Mouse (Mus musculus) myocyte (in vitro differentiated cells): ENCODE results near the gene Copg1. TPM values are rescaled to one million over a fixed set of nuclear protein-coding genes. Genes with fewer than 3 reads are reported as not detected.

Experiments used
- H3K27me3 ChIP-seq: one replicate; pipeline ENCODE4 v1.6.1; 2011; ENCODE audit not compliant: control insufficient read depth, insufficient read depth, insufficient read length
- H3K36me3 ChIP-seq: one replicate; pipeline ENCODE4 v1.6.1; 2011; ENCODE audit not compliant: control insufficient read depth, insufficient read depth
- H3K4me2 ChIP-seq: one replicate; pipeline ENCODE4 v1.6.1; 2011; ENCODE audit warnings: low read depth, control low read depth
- H3K4me3 ChIP-seq: one replicate; pipeline ENCODE4 v1.5.1; 2011; ENCODE audit warnings: mild to moderate bottlenecking, control low read depth, moderate library complexity
- H3K79me2 ChIP-seq: one replicate; pipeline ENCODE4 v1.6.1; 2011; ENCODE audit not compliant: control insufficient read depth, insufficient read depth
- H3ac ChIP-seq: one replicate; pipeline ENCODE4 v1.6.1; 2011; ENCODE audit not compliant: control insufficient read depth, insufficient read length
- CEBPB ChIP-seq: IDR thresholded peaks from 2 replicates; pipeline ENCODE4 v1.6.1; 2011; ENCODE audit warnings: mild to moderate bottlenecking, moderate library complexity; ENCODE audit not compliant: poor library complexity, insufficient read depth, severe bottlenecking
- E2F4 ChIP-seq: IDR thresholded peaks from one replicate; pipeline ENCODE4 v1.6.1; 2011; ENCODE audit warnings: mild to moderate bottlenecking, control low read depth, moderate library complexity; ENCODE audit not compliant: insufficient read depth
- MAX ChIP-seq: IDR thresholded peaks from one replicate; pipeline ENCODE4 v1.6.1; 2011; ENCODE audit warnings: low read depth, mild to moderate bottlenecking, control low read depth
- MYOD1 ChIP-seq, 3 experiments: IDR thresholded peaks; one replicate each; pipeline ENCODE4 v1.6.1; 2011; ENCODE audit warnings: control low read depth in 2 of 3, low read depth in 2 of 3, mild to moderate bottlenecking in 2 of 3, moderate library complexity in 1 of 3; ENCODE audit not compliant: insufficient read length in 2 of 3, control insufficient read depth in 1 of 3
- MYOG ChIP-seq, 3 experiments: IDR thresholded peaks; one replicate each; pipeline ENCODE4 v1.6.1; 2011; ENCODE audit warnings: control low read depth in 2 of 3, low read depth in 2 of 3, mild to moderate bottlenecking in 2 of 3; ENCODE audit not compliant: insufficient read length in 2 of 3, control insufficient read depth in 1 of 3, insufficient read depth in 1 of 3
- POLR2A ChIP-seq: IDR thresholded peaks from one replicate; pipeline ENCODE4 v1.6.1; 2011; ENCODE audit warnings: low read depth, mild to moderate bottlenecking, control low read depth, moderate library complexity; ENCODE audit not compliant: insufficient read length
- POLR2AphosphoS2 ChIP-seq: IDR thresholded peaks from one replicate; pipeline ENCODE4 v1.6.1; 2011; ENCODE audit warnings: low read depth, control low read depth; ENCODE audit not compliant: insufficient read length
- REST ChIP-seq: IDR thresholded peaks from one replicate; pipeline ENCODE4 v1.6.1; 2011; ENCODE audit warnings: mild to moderate bottlenecking, control low read depth, moderate library complexity; ENCODE audit not compliant: insufficient read depth, insufficient read length
- SRF ChIP-seq: IDR thresholded peaks from one replicate; pipeline ENCODE4 v1.6.1; 2011; ENCODE audit warnings: low read depth; ENCODE audit not compliant: control insufficient read depth, insufficient read length
- TCF12 ChIP-seq: IDR thresholded peaks from one replicate; pipeline ENCODE4 v1.6.1; 2011; ENCODE audit warnings: mild to moderate bottlenecking, control low read depth; ENCODE audit not compliant: poor library complexity, insufficient read depth, severe bottlenecking
- TCF3 ChIP-seq: IDR thresholded peaks from one replicate; pipeline ENCODE4 v1.6.1; 2011; ENCODE audit warnings: low read depth, control low read depth; ENCODE audit not compliant: insufficient read length
- USF1 ChIP-seq: IDR thresholded peaks from one replicate; pipeline ENCODE4 v1.6.1; 2011; ENCODE audit warnings: low read depth, mild to moderate bottlenecking, control low read depth, moderate library complexity
- polyA plus RNA-seq: library from polyadenylated mRNA; unstranded; fragments of >200 nt; fragmentation: generic; extraction: Trizol; gene quantifications from one replicate; pipeline ENCODE4 v1.2.1, GENCODE M21; 2012; ENCODE audit warnings: missing spikeins

The Copg1 gene
- polyA plus RNA-seq, 1 experiment = 94.2 TPM

GRCm38 (mm10) chr6:87873104-87873503, 14.5 kb upstream of the Copg1 start:
- TF ChIP-seq MAX = no peak
- TF ChIP-seq POLR2AphosphoS2 = no peak
- TF ChIP-seq TCF3 = peak; percentile 24
- peak; percentile 75 to 96 (median 75) for TF ChIP-seq MYOG (IDR thresholded peaks at IDR 0.05; ENCODE audit: control insufficient read depth in 1 of 3, insufficient read depth in 1 of 3, insufficient read length in 2 of 3, low read depth in 2 of 3)
- TF ChIP-seq CEBPB = no peak
- no peak for TF ChIP-seq POLR2A
- no peak for TF ChIP-seq SRF
- TF ChIP-seq TCF12 = peak; percentile 44
- TF ChIP-seq MYOD1 (IDR thresholded peaks at IDR 0.05; ENCODE audit: control insufficient read depth in 1 of 3, insufficient read length in 2 of 3, low read depth in 2 of 3) = peak; percentile 72 to 93 (median 82)
- no peak for TF ChIP-seq REST
- Histone ChIP-seq H3ac (no peak overlapping the region), H3K4me3 (no peak overlapping the region), H3K36me3 (no peaks in the 10 kb centered on the region), H3K27me3 (no peaks in the 10 kb centered on the region), H3K79me2 (no peaks in the 10 kb centered on the region), H3K4me2 (peak overlapping the region; percentile 30)

- H3K36me3 ChIP-seq = no peaks in the 10 kb centered on the region
- no peak overlapping the region for H3K4me3 ChIP-seq
Measured at GRCm38 (mm10) chr6:87873963-87874362, 13.7 kb upstream of the Copg1 start.

DNA sequence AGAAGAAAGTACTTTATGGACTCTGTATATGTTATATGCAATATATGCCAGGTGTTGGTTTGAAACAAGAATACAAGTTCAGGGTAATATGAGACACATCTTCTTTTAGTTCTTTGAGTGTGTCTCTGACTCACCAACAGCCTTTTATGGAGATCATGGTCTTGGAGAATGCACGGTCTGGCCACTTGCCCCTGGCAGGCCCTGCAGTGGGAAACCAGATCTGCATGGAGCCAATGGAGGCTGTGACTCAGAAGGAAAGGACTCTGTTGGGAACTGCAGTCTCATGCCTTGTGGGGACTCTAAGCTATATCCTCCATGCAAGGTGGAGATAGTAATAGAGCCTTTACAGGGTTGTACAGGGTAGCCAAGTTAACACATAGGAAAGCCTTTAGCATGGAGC, 12.5 kb upstream of the Copg1 start:
- Histone ChIP-seq H3ac (no peak overlapping the region), H3K27me3 (no peaks in the 10 kb centered on the region), H3K36me3 (no peaks in the 10 kb centered on the region), H3K4me2 (peak overlapping the region; percentile 66), H3K79me2 (no peaks in the 10 kb centered on the region), H3K4me3 (no peak overlapping the region)
- TF ChIP-seq POLR2AphosphoS2 (no peak), MYOG (IDR thresholded peaks at IDR 0.05; ENCODE audit: control insufficient read depth in 1 of 3, insufficient read depth in 1 of 3, insufficient read length in 2 of 3, low read depth in 2 of 3) (peak in 1 of 3 experiments; percentile 24), TCF12 (peak; percentile 19), CEBPB (no peak), E2F4 (no peak), SRF (peak; percentile 98), REST (no peak), MYOD1 (IDR thresholded peaks at IDR 0.05; ENCODE audit: control insufficient read depth in 1 of 3, insufficient read length in 2 of 3, low read depth in 2 of 3) (peak in 1 of 3 experiments; percentile 5), MAX (no peak), USF1 (no peak), POLR2A (no peak), TCF3 (no peak)

More at GRCm38 (mm10) chr6:87873963-87874362, 13.7 kb upstream of the Copg1 start:
- Histone ChIP-seq H3ac (no peak overlapping the region), H3K79me2 (no peaks in the 10 kb centered on the region), H3K4me2 (no peak overlapping the region), H3K27me3 (no peaks in the 10 kb centered on the region)
- TF ChIP-seq POLR2AphosphoS2 (no peak), E2F4 (no peak), SRF (no peak), MYOD1 (IDR thresholded peaks at IDR 0.05; ENCODE audit: control insufficient read depth in 1 of 3, insufficient read length in 2 of 3, low read depth in 2 of 3) (no peak), CEBPB (no peak), POLR2A (no peak), USF1 (no peak), REST (no peak), MAX (no peak), TCF12 (no peak), MYOG (IDR thresholded peaks at IDR 0.05; ENCODE audit: control insufficient read depth in 1 of 3, insufficient read depth in 1 of 3, insufficient read length in 2 of 3, low read depth in 2 of 3) (no peak), TCF3 (no peak)

GRCm38 (mm10) chr6:87875562-87875961, 12.1 kb upstream of the Copg1 start:
- no peaks in the 10 kb centered on the region for H3K79me2 ChIP-seq
- no peaks in the 10 kb centered on the region for H3K27me3 ChIP-seq
- H3K4me2 ChIP-seq = peak overlapping the region; percentile 66
- TF ChIP-seq POLR2AphosphoS2 = no peak
- TF ChIP-seq MYOD1 (IDR thresholded peaks at IDR 0.05; ENCODE audit: control insufficient read depth in 1 of 3, insufficient read length in 2 of 3, low read depth in 2 of 3) = no peak
- TF ChIP-seq MYOG (IDR thresholded peaks at IDR 0.05; ENCODE audit: control insufficient read depth in 1 of 3, insufficient read depth in 1 of 3, insufficient read length in 2 of 3, low read depth in 2 of 3) = no peak
- no peak overlapping the region for H3K4me3 ChIP-seq
- no peak overlapping the region for H3ac ChIP-seq
- H3K36me3 ChIP-seq = no peaks in the 10 kb centered on the region

DNA sequence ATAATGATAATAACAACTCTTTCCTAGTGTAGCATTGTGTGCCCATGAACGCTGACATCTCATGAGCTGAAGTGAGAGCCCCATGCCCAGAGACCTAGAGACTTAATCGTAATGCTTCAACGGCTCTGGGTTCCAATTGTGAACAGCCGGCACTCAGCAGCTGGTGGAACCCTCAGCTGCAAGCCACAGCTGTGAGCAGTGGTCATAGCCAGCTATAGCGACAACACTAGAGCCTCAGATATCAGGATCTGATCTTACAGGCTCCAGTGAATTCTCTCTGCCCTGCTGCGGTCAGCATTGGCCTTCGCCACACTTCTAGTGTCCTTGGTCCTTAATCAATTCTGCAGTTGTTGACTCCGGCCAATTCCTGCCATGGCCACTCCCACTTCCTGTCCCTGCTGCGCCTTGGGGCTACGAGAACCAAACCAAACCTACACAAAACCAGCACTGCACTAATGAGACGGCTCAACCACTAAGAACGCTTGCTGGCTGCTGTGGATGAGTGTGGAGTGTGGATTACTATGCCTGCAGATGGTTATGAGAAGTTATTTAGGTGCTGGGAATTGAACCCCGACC, 11.5 kb upstream of the Copg1 start:
- Histone ChIP-seq H3K4me3 (no peak overlapping the region), H3K27me3 (no peaks in the 10 kb centered on the region), H3K36me3 (no peaks in the 10 kb centered on the region), H3K4me2 (no peak overlapping the region), H3K79me2 (no peaks in the 10 kb centered on the region), H3ac (no peak overlapping the region)
- no peak for TF ChIP-seq CEBPB
- TF ChIP-seq POLR2A = no peak
- TF ChIP-seq REST = no peak
- no peak for TF ChIP-seq TCF3
- TF ChIP-seq TCF12 = no peak
- TF ChIP-seq SRF = no peak
- peak; percentile 25 to 66 (median 32) for TF ChIP-seq MYOG (IDR thresholded peaks at IDR 0.05; ENCODE audit: control insufficient read depth in 1 of 3, insufficient read depth in 1 of 3, insufficient read length in 2 of 3, low read depth in 2 of 3)
- no peak for TF ChIP-seq MAX
- TF ChIP-seq E2F4 = no peak
- TF ChIP-seq MYOD1 (IDR thresholded peaks at IDR 0.05; ENCODE audit: control insufficient read depth in 1 of 3, insufficient read length in 2 of 3, low read depth in 2 of 3) = peak in 2 of 3 experiments; percentile 26 to 57
- TF ChIP-seq POLR2AphosphoS2 = no peak
- no peak for TF ChIP-seq USF1
